Mouse (Mus musculus) forelimb bud, embryonic 11.5 days (tissue): ENCODE results near the gene Fgf11.

ENCODE experiments used
- DNase-seq: peaks from one replicate; pipeline ENCODE4 v3.0.0-alpha.2; 2012; ENCODE audit warnings: low read depth, low spot score

Fgf11 gene

DNA sequence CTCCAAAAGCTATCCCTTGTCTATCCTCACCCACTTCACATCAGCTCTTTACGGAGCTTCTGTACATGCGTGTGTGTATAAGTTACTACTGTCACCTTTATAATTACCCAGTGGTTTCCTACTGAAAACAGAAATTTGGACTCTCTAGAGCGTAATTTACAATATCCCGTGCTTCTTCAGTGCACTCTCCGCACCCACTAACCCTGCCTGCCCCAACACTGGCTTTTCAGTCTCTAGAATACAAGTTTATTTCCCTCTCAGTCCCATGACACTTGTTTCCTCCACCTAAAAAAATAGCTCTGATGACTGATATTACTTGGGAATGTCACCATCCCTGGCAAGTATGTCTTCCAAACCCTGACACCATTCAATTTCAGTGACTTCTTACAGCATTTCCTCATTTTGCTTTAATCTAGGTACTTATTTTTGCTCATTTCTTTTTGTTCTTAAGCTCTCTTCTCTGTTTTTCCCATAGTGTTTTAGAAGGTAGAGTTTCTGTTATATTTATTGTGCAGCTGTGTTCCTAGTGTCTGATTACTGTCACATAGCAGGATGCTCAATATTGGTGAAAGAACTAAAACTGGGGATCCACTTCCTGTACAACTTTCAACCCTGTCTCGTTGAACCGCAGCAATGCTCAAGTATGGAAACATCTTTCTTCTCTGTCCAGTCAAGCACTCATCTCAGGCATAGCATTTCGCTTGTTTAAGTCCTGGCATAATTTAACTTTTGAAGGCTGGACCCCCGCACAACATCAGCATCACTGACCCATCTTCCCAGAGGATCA is 44.2 kb downstream of the Fgf11 start:
- no peak for DNase-seq

- DNase-seq, result peak; percentile 43
Measured at GRCm38 (mm10) chr11:69754701-69755100, 47.0 kb downstream of the Fgf11 start.

DNA sequence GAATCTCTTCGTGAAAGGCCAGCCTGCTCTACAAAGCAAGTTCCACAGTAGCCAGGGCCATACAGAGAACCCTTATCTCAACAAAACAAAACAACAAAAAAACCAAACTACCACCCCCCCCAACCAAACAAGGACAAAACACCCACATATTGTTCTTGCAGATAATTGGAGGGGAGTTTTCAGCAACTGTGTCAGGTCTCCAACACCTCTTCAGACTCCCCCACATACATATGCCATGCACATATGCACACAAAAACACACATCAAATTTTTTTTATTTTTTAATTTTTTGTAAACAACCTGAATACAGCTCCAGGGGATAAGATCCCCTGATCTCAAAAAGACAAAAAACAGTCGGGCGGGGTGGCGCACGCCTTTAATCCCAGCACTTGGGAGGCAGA is 47.4 kb downstream of the Fgf11 start:
- DNase-seq, result no peak

- no peak for DNase-seq
Measured at GRCm38 (mm10) chr11:69752686-69753085, 49.0 kb downstream of the Fgf11 start.

DNA sequence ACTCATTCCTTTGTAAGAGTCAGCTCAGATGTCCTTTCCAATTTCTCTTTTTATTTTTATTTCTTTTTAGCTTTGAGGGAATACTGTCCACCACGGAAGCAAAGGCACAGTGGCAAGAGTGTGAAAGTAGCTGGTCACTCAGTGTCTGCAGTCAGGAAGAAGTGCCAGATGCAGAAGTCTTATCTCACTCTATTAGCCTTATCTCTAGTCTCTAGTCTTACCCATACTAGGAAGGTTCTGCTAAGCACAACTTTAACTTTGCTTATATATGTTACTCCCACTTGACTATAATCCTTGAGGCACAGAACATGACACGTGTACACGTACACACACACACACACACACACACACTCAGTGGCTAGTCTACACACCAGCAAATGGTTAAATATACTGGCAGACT is 50.0 kb downstream of the Fgf11 start:
- DNase-seq, result no peak
